ENCODE assay signal across 18 mouse cellular contexts in the genomic region with DNA sequence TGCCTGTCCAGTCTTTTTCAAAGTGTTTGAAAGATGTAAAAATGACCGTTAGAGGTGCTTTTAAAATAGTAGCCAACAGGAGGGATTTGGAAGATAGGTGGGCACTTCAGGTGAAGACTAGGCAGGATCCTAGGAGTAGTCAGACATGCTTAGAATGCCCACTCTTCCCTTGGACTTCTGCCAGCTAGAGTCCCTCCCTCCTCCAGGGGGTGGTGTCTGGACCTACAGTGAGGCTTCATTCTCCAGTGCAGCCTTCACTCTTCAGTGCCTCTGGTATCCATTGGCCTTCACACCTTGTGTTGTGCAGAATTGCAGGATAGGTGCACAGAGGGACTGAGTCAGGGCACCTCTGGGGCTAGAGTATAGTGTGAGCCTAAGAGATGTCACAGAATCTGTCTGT. TPM values are rescaled to one million over a fixed set of nuclear protein-coding genes. Genes with fewer than 3 reads are reported as not detected.
DNase-seq lines count a peak whose midpoint lies in the region; ATAC-seq and TF ChIP-seq lines count a peak whose summit lies in the region.
"Had no signal": no experiment of that assay in that cellular context is flagged by ENCODE, and none has a peak within 500 bp of the region (broad histone marks: within the 10 kb centered on the region; RNA-seq: fewer than 3 reads in every experiment).

No protein-coding gene starts in this region.

- peak overlapping the region; percentile 46 for H3K4me3 ChIP-seq in hindbrain, embryonic 14.5 days (replicated peaks; ENCODE audit: low read length)
- no peak overlapping the region for H3K4me3 ChIP-seq in hindbrain, embryonic 11.5 days (ENCODE audit: low read depth, low read length)
- H3K4me3 ChIP-seq in cortical plate, adult 2 months (ENCODE audit: insufficient read depth, low read length): peak overlapping the region; percentile 68
- H3K4me3 ChIP-seq: embryonic facial prominence, embryonic 15.5 days; heart, embryonic 13.5 days; liver, embryonic 12.5 days; midbrain, embryonic 12.5 days had no signal

- ATAC-seq in hindbrain, embryonic 14.5 days (ENCODE audit: low FRiP score): no peak
- no peak for ATAC-seq in hindbrain, embryonic 11.5 days (ENCODE audit: low FRiP score)
- ATAC-seq: CD4-positive, CD25-positive, alpha-beta regulatory T cell, adult 4 months; liver, embryonic 12.5 days had no signal

- peaks cover 52% of the 10 kb centered on the region for H3K27me3 ChIP-seq in hindbrain, embryonic 14.5 days (ENCODE audit: control insufficient read depth, insufficient read depth, low read length)
- peaks cover 34% of the 10 kb centered on the region for H3K27me3 ChIP-seq in hindbrain, embryonic 11.5 days (ENCODE audit: control insufficient read depth, insufficient read depth, low read length)

- peak overlapping the region; percentile 76 for H3K4me2 ChIP-seq in hindbrain, embryonic 14.5 days (replicated peaks)
- no peak overlapping the region for H3K4me2 ChIP-seq in hindbrain, embryonic 11.5 days (replicated peaks; ENCODE audit: low read depth, low read length)
- H3K4me2 ChIP-seq: embryonic facial prominence, embryonic 15.5 days; heart, embryonic 13.5 days; liver, embryonic 12.5 days; midbrain, embryonic 12.5 days had no signal

- no peak for TF ChIP-seq POLR2A in cortical plate, adult 2 months (IDR thresholded peaks at IDR 0.05; ENCODE audit: extremely low read depth, insufficient read depth, low read length)

- H3K9ac ChIP-seq in hindbrain, embryonic 14.5 days: no peak overlapping the region
- no peak overlapping the region for H3K9ac ChIP-seq in hindbrain, embryonic 11.5 days (ENCODE audit: low read depth, low read length)
- H3K9ac ChIP-seq: embryonic facial prominence, embryonic 15.5 days; heart, embryonic 13.5 days; liver, embryonic 12.5 days; midbrain, embryonic 12.5 days had no signal

- TF ChIP-seq CTCF in cortical plate, adult 2 months (IDR thresholded peaks at IDR 0.05; ENCODE audit: extremely low read depth, insufficient read depth, low read length): no peak

- H3K27ac ChIP-seq in hindbrain, embryonic 14.5 days: no peak overlapping the region
- H3K27ac ChIP-seq in hindbrain, embryonic 11.5 days (ENCODE audit: low read depth, low read length): no peak overlapping the region
- no peak overlapping the region for H3K27ac ChIP-seq in cortical plate, adult 2 months (ENCODE audit: insufficient read depth, low read length)
- H3K27ac ChIP-seq: embryonic facial prominence, embryonic 15.5 days; heart, embryonic 13.5 days; liver, embryonic 12.5 days; midbrain, embryonic 12.5 days had no signal

- WGBS in hindbrain, embryonic 14.5 days: 88% methylated on average over 1 of the region's 1 CpGs
- WGBS in hindbrain, embryonic 11.5 days: 90% methylated on average over 1 of the region's 1 CpGs

- intact Hi-C loops in left cerebral cortex, postnatal 25 days (cut with DNase I): loop anchor here (5.0 kb wide), 3 partner anchors 93 to 148 kb away; no protein-coding TSS in a partner anchor
- intact Hi-C loops in left cerebral cortex, postnatal 4 days (cut with DNase I): loop anchor here (5.0 to 10.0 kb wide), 2 partner anchors 168 to 229 kb away; no protein-coding TSS in a partner anchor

- no peaks in the 10 kb centered on the region for H3K9me3 ChIP-seq in hindbrain, embryonic 14.5 days (ENCODE audit: control insufficient read depth, low read length)
- H3K9me3 ChIP-seq in hindbrain, embryonic 11.5 days (ENCODE audit: control insufficient read depth, low read length): no peaks in the 10 kb centered on the region
- H3K9me3 ChIP-seq: embryonic facial prominence, embryonic 15.5 days; heart, embryonic 13.5 days; liver, embryonic 12.5 days; midbrain, embryonic 12.5 days had no signal

- no peak for DNase-seq in hindbrain, embryonic 14.5 days (ENCODE audit: low spot score)
- no peak for DNase-seq in hindbrain, embryonic 11.5 days (ENCODE audit: low spot score)
- DNase-seq in left cerebral cortex, postnatal 25 days (ENCODE audit: low spot score in 2 of 2): peak; percentile 32 to 56
- DNase-seq in left cerebral cortex, adult 11 months (ENCODE audit: low spot score): no peak
- peak; percentile 20 for DNase-seq in left cerebral cortex, postnatal 4 days
- no peak for DNase-seq in thymus, postnatal 36 days
- no peak for DNase-seq in urinary bladder, adult 2 months (ENCODE audit: low spot score)
- DNase-seq: adrenal gland, postnatal 36 days; spleen, adult 18-20 months; thymus, postnatal 25 days had no signal

- H3K4me1 ChIP-seq in hindbrain, embryonic 14.5 days (replicated peaks; ENCODE audit: control insufficient read depth, insufficient read depth, low read length): peaks cover 9% of the 10 kb centered on the region
- H3K4me1 ChIP-seq in hindbrain, embryonic 11.5 days (replicated peaks; ENCODE audit: control insufficient read depth, insufficient read depth, low read length): peaks cover 4% of the 10 kb centered on the region; the same call in 1 of the 2 replicates
- H3K4me1 ChIP-seq in cortical plate, adult 2 months (ENCODE audit: control insufficient read depth, insufficient read depth, low read length): no peaks in the 10 kb centered on the region
- H3K4me1 ChIP-seq: liver, embryonic 12.5 days had no signal

- no peaks in the 10 kb centered on the region for H3K36me3 ChIP-seq in hindbrain, embryonic 14.5 days (replicated peaks; ENCODE audit: control insufficient read depth, insufficient read depth)
- H3K36me3 ChIP-seq in hindbrain, embryonic 11.5 days (ENCODE audit: control insufficient read depth, insufficient read depth, low read length): no peaks in the 10 kb centered on the region
- H3K36me3 ChIP-seq: embryonic facial prominence, embryonic 15.5 days; heart, embryonic 13.5 days; liver, embryonic 12.5 days; midbrain, embryonic 12.5 days had no signal

RNA-seq across cellular contexts. Expression of gene Hs3st2, which starts 2.2 kb away (rescaled TPM):
- 17.6 and 20.1 TPM in 2 replicates for polyA plus RNA-seq in hindbrain, embryonic 14.5 days (2014; fragmentation: Nextera tagmentation; extraction: Ambion mirVana)
- polyA plus RNA-seq in hindbrain, embryonic 11.5 days (2014; fragmentation: Nextera tagmentation; extraction: Ambion mirVana): 2.1 and 2.3 TPM in 2 replicates
- 10 to 100 TPM; 57.6 to 60.1 TPM for total RNA-seq in left cerebral cortex, postnatal 25 days (2021)
- polyA plus RNA-seq in cortical plate, adult 2 months (2012; rRNA removed): 43.4 and 44.2 TPM in 2 replicates
- total RNA-seq in left cerebral cortex, postnatal 4 days (2021): 10 to 100 TPM; 56.7 to 61.8 TPM
- polyA plus RNA-seq in urinary bladder, adult 2 months (2012; rRNA removed): 0.10 TPM in 1 of 2 replicates, not detected in the other
- total RNA-seq: common myeloid progenitor, adult 5-6 weeks; hematopoietic stem cell, adult 5-6 weeks had no signal
- polyA plus RNA-seq: CD4-positive, CD25-positive, alpha-beta regulatory T cell, adult 4 months had no signal

Comparison
In these comparisons a context has a peak if more than half of its experiments do, and no peak if none do; other contexts are left out.
1. DNase-seq: peak in left cerebral cortex, postnatal 25 days (2 of 2) and left cerebral cortex, postnatal 4 days (single experiment); none in hindbrain, embryonic 14.5 days (single experiment), hindbrain, embryonic 11.5 days (single experiment), left cerebral cortex, adult 11 months (single experiment), thymus, postnatal 36 days (0 of 2) and urinary bladder, adult 2 months (single experiment).